Mouse (Mus musculus) left cerebral cortex, adult 9 months (tissue): ENCODE measurements around the gene Spg20.

ENCODE experiments used
- DNase-seq, 2 experiments: peaks; one replicate each; pipeline ENCODE4 v3.0.0; 2022; ENCODE audit warnings: low spot score in 2 of 2

Gene Spg20

DNA sequence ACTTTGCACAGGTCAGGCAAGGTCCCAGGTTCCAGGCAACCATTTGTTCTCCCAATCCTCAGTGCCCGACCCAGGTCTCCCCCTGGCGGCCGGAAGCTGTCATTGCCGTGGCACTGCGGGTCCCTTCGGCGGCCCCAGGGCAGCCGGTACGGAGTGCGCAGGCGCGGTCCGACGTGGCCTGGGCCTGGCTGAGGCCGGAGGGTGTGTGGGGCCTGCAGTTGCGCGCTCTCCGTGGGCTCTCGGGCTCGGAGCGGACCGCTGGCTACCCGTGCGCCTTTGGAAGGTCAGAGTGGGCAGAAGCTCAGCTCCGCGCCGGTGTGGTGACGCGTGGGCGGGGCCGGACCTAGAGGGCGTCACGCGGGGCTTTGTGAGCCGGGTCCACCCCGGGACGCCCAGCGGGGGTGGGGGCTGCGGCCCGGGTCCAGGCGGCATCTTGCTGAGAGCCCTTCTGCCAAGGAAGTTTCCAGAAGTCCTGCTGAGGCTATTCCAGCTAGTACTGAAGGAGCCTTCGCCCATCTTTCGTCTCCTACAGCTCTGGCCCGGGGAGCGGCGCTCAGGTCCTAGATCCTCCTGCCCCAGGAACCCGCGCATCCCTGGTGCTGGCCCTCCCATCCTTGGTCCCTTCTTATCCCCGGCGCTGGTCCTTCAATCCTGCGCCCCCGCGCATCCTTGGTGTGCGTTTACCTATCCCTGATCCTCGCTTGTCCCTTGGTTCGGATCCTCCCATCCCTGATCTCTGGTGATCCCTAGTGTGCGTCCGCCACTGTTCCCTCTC lies at the start of gene Spg20:
Gene Spg20, plus strand, starts transcription at position 174 of the 775 bp plus-strand sequence.
- peak; percentile 72 to 96 for DNase-seq

- DNase-seq = no peak
Observed at GRCm38 (mm10) chr3:55062653-55063052, 49.3 kb upstream of the Spg20 start.

DNA sequence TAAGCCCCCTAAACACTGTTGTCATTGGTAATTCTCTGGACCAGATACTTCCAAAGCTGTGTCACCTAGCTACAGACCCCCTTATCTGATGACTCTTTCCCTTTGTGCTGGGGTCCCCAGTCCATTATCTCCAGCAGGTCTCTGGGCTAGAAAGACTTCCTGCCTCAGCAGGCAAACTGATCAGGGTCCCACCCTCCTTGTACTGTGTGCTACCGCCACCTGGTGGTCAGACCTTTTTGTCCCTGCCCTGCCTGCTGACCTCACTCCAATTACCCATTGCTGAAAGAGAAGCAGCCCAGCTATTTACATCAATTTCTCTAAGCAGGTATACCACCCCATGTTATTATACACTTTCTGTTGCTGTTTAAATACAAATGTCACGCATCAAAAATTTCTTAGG lies 47.5 kb upstream of the Spg20 start:
- DNase-seq = peak in 1 of 2 experiments; percentile 79

DNA sequence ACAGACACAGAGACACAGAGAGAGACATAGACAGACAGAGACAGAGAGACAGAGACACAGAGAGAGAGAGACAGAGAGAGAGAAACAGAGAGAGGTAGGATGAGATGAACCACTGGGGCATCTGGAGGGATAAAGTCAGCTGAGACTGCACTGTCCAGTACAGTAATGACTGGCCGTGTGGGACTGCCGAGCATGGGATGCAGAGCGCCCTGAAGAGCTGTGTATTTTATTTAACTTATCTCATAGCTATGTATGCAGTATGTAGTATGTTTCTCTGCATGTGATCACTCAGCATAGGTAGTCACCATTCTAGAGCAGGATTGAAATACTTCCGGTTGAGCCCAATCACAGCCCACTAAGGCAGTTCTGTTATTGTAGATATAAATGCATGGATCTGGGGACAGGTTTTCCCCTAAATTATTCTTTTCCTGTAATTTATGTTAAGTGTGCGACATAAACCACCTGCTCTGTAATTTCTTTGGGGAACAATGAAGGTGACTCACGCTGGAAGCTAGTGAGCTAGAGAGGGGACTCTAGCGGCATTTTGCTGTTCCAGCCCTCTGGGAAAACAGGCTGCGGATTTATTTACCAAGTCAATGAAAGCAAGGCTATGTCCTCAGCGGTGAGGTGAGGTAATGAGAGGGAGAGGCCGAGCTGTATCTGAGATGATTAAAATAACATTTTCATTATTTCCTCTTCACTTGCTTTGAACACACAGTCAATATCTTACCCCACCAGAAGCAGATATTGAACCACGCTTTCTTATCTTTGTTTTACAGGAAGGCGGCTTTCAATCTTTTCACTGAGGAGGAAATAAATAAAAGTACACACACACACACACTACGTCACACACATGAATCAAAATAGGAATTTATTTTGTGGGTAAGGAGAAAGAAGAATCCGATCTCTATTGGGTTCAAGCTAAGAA lies 45.9 kb upstream of the Spg20 start:
- DNase-seq = no peak

DNA sequence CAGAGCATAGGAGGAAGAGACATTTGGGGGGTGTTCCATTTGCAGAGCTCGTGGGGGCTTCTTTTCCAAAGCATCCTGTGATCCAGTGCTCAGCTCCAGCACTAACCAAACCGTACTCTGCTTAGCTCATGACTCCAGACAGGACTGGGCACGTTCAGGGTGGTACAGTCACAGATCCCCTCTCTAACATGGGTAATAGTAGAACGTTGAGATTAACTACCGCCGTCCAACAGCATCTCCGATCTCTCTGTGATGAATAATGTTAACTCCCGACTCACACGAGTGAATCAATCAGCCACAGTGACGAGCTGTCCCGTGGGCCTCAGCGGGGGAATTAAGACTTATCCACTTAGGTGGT lies 45.3 kb upstream of the Spg20 start:
- no peak for DNase-seq

DNA sequence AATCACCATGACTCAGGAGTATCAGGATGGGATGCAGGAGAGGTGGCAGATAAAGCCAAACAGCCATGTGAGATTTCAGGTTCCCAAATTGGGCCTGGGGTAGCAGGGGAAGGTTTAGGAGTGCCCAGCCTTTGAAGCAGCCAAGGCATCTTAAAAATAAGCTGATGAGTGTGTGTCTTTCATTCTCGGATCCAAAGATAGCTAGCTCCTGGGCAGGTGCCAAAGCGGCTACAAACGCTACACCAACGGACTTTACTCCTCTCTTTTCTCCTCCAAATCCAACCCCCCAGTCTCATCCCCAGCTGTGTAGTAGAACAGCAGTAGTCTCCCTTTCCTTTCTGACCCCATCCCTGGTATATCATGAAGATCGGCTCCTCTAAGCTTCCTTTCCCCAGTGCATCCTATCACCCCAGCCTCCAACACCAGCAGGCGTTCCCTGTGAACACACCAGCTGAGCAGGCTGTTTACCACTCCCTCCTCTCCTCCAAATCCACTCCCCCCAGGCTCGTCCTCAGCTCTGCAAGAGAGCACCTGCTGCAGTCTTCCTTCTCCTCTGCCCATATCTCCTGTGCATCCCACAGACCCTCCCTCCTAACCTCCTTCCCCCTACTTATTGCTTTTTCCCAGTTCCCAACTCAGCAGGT lies 44.0 kb upstream of the Spg20 start:
- no peak for DNase-seq

- no peak for DNase-seq
Observed at GRCm38 (mm10) chr3:55074576-55075293, 37.2 kb upstream of the Spg20 start.

DNA sequence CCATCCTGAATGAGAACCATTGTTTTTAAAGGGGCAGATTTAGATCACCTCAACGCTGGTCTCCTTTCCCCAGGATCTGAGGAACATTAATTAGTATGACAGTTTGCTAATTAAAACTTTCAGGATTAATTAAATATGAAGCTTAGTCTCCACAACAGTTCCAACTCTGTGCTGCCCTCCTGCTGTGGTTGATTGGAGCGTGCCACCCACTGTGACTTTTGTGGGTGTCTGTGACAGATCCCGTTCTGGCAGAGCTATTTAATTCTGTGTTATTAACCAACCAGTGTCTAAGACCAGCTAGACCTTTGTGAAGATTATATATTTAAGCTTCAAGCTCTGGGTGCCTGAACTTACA lies 36.6 kb upstream of the Spg20 start:
- DNase-seq = no peak

GRCm38 (mm10) chr3:55078233-55078632 lies 33.7 kb upstream of the Spg20 start:
- no peak for DNase-seq

GRCm38 (mm10) chr3:55079619-55080018 lies 32.3 kb upstream of the Spg20 start:
- no peak for DNase-seq

DNA sequence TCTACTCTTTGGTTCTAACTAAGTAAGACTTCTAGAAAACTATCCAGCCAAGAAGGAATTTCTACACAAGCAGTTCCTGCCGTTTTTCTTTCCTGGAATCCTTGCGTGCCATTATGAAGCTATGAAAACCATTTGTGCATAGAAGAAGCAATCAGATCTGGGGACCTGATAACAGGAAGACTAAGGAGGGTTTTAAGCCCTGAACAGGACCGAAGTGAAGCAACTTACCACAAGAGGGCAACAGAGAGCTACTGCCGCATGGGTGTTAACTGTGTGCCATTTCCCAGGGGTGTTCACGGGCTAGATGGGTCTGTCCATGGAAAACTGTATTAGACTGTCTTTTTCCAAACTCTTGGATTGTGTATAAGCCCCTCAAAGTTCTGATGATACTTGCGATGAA lies 31.9 kb upstream of the Spg20 start:
- peak; percentile 39 to 86 for DNase-seq

- DNase-seq = no peak
Observed at GRCm38 (mm10) chr3:55084781-55085180, 27.1 kb upstream of the Spg20 start.

DNA sequence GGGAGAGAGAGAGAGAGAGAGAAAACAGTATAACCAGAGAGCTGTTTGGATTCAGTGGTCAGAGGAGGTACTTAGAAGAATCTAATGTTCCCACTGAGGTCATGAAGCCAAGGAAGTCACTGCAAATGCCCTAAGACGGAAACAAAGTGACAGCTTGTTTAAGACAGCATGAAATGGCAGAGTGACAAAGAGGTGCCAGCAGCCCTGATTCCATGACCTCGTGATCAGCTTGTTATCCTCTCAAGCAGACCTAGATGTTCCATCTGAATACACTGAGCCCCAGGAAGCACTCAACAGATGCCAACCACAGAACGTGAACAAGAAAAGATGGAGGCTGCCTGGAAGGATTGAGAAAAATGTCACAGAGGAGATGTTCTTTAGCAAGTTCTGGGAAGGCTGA lies 26.2 kb upstream of the Spg20 start:
- no peak for DNase-seq

DNA sequence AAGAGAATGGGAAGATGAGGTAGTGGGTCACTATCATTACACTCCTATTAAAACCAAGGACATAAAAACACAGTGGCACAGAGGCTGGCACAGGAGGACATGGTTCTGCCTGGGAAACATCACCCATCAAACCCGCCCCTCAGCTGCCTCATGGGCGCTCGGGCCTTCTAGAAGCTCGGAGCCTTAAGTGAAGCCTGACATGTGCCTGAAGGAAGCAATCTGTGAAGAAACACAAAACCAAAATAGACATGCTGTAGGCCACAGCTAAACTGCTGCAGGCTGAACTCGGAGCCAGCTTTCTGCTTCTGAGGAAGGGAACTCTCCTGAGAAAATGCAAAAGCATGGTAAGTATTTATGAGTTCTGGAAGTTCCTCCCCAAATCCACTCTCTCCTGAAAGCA lies 25.0 kb upstream of the Spg20 start:
- no peak for DNase-seq

GRCm38 (mm10) chr3:55087360-55087759 lies 24.5 kb upstream of the Spg20 start:
- peak in 1 of 2 experiments; percentile 42 for DNase-seq

GRCm38 (mm10) chr3:55088359-55088758 lies 23.5 kb upstream of the Spg20 start:
- no peak for DNase-seq

GRCm38 (mm10) chr3:55088843-55089242 lies 23.1 kb upstream of the Spg20 start:
- no peak for DNase-seq

GRCm38 (mm10) chr3:55089291-55089690 lies 22.6 kb upstream of the Spg20 start:
- DNase-seq = no peak

DNA sequence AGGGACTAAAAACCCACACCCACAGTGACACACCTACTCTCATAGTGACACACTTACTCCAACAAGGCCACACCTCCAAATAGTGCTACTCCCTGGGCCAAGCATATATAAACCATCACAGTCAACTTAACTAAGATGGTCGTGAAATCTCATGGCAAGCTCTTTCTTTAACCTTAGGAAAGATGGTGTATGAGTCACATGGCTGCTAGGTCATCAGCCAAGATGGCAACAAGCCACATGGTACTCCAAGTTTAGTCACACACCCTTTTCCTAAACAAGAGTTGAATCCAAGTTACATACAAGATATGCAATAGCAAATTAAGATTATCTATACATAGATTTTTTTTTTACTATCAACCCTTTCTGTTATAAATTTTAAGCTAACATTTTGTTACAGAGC lies 18.7 kb upstream of the Spg20 start:
- no peak for DNase-seq

GRCm38 (mm10) chr3:55095968-55096654 lies 15.8 kb upstream of the Spg20 start:
- DNase-seq = peak in 1 of 2 experiments; percentile 64

- no peak for DNase-seq
Observed at GRCm38 (mm10) chr3:55096655-55097005, 15.3 kb upstream of the Spg20 start.
